Mouse (Mus musculus): ENCODE results near the gene Pxmp2. TPM values are rescaled to one million over a fixed set of nuclear protein-coding genes. Genes with fewer than 3 reads are reported as not detected.

Pxmp2 gene
- total RNA-seq, 1 experiment from 2014 or later: 13.2 TPM

GRCm38 (mm10) chr5:110266941-110267340 lies 19.0 kb downstream of the Pxmp2 start:
- ATAC-seq (replicated peaks in 1 of 2; ENCODE audit: insufficient read depth in 1 of 2, low FRiP score in 2 of 2, low TSS enrichment in 1 of 2, low read depth in 1 of 2, poor library complexity in 2 of 2, severe bottlenecking in 2 of 2): no peak

DNA sequence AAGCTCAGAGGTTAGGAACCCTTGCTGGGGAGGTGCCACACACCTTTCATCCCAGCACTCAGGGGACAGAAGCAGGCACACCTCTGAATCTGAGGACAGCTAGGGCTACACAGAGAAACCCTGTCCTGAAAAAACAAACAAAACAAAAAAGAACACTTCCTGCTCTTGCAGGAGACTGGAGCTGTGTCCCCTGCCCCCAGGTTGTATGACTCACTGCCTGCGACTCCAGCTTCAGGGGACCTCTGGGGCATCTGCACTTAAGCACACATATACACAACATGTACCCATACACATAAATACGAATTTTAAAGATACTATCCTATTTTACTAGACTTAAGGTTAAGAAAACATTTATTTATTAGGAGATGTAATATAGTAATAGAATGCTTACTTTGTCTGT lies 41.9 kb downstream of the Pxmp2 start:
- ATAC-seq (replicated peaks in 1 of 2; ENCODE audit: insufficient read depth in 1 of 2, low FRiP score in 2 of 2, low TSS enrichment in 1 of 2, low read depth in 1 of 2, poor library complexity in 2 of 2, severe bottlenecking in 2 of 2): no peak

GRCm38 (mm10) chr5:110232346-110232745 lies 53.6 kb downstream of the Pxmp2 start:
- ATAC-seq (replicated peaks in 1 of 2; ENCODE audit: insufficient read depth in 1 of 2, low FRiP score in 2 of 2, low TSS enrichment in 1 of 2, low read depth in 1 of 2, poor library complexity in 2 of 2, severe bottlenecking in 2 of 2): peak; percentile 30 to 50; a peak in 2 of 4 replicates

DNA sequence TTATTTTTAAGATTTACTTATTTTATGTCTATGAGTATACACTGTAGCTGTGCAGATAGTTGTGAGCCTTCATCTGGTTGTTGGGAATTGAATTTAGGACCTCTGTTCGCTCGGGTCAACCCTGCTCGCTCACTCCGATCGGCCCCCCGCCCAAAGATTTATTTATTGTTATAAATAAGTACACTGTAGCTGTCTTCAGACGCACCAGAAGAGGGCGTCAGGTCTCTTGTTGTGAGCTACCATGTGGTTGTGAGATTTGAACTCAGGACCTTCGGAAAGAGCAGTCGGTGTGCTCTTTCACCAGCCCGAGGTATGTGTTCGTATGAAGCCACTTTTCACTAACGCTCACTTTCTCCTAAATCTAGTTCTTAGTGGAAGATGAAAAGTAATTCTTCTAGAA lies 54.3 kb downstream of the Pxmp2 start:
- no peak for ATAC-seq (replicated peaks in 1 of 2; ENCODE audit: insufficient read depth in 1 of 2, low FRiP score in 2 of 2, low TSS enrichment in 1 of 2, low read depth in 1 of 2, poor library complexity in 2 of 2, severe bottlenecking in 2 of 2)

- ATAC-seq (replicated peaks in 1 of 2; ENCODE audit: insufficient read depth in 1 of 2, low FRiP score in 2 of 2, low TSS enrichment in 1 of 2, low read depth in 1 of 2, poor library complexity in 2 of 2, severe bottlenecking in 2 of 2): peak; percentile 86 to 94
Observed at GRCm38 (mm10) chr5:110230780-110231461, 55.1 kb downstream of the Pxmp2 start, which contains the start of gene Ankle2. Ankle2 (plus strand) TSS chr5:110231004.

GRCm38 (mm10) chr5:110230401-110230779 lies 55.6 kb downstream of the Pxmp2 start:
- no peak for ATAC-seq (replicated peaks in 1 of 2; ENCODE audit: insufficient read depth in 1 of 2, low FRiP score in 2 of 2, low TSS enrichment in 1 of 2, low read depth in 1 of 2, poor library complexity in 2 of 2, severe bottlenecking in 2 of 2)

GRCm38 (mm10) chr5:110227336-110227883 lies 58.6 kb downstream of the Pxmp2 start:
- no peak for ATAC-seq (replicated peaks in 1 of 2; ENCODE audit: insufficient read depth in 1 of 2, low FRiP score in 2 of 2, low TSS enrichment in 1 of 2, low read depth in 1 of 2, poor library complexity in 2 of 2, severe bottlenecking in 2 of 2)

DNA sequence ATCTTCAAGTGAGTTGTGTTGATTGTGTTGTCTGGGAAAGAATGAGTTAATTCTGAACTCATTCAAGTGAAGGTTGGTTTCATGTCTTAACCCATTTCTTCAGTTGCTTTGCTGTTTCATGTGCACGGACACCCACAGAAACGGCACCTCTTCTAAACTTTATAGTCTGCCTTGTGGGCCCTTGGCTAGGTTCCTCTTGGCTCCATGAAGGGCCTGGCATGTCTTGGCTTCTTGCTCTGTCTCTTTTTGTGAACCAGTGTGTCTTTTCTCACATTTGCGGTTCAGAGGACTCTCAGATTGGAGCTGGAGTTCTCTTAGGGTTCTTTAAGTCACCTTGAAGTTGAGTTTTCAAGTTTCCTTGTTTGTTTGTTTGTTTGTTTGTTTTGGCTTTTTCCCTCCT lies 60.9 kb downstream of the Pxmp2 start:
- ATAC-seq (replicated peaks in 1 of 2; ENCODE audit: insufficient read depth in 1 of 2, low FRiP score in 2 of 2, low TSS enrichment in 1 of 2, low read depth in 1 of 2, poor library complexity in 2 of 2, severe bottlenecking in 2 of 2): no peak

Other genes with a start within 250 kb of the Pxmp2 start
- 1.3 and 4.3 TPM in 2 replicates for gene Gm17655, start 213.7 kb downstream of the Pxmp2 start, total RNA-seq (2017)
- gene Gm35315, start 191.8 kb downstream of the Pxmp2 start, total RNA-seq (2017): 1.5 and 4.4 TPM in 2 replicates
- gene Plcxd1, start 186.2 kb downstream of the Pxmp2 start, total RNA-seq (2017): 0.38 and 0.45 TPM in 2 replicates
- 21.9 and 26.9 TPM in 2 replicates for gene Gtpbp6, start 178.0 kb downstream of the Pxmp2 start, total RNA-seq (2017)
- 12.0 and 16.3 TPM in 2 replicates for gene Zfp605, start 176.1 kb downstream of the Pxmp2 start, total RNA-seq (2017)
- 30.0 and 55.1 TPM in 2 replicates for gene Chfr, start 150.3 kb downstream of the Pxmp2 start, total RNA-seq (2017)
- 19.9 and 21.5 TPM in 2 replicates for gene Golga3, start 109.5 kb downstream of the Pxmp2 start, total RNA-seq (2017)
- gene Ankle2, start 55.2 kb downstream of the Pxmp2 start, total RNA-seq (2017): 62.4 and 93.2 TPM in 2 replicates
- 39.7 and 42.5 TPM in 2 replicates for gene Pgam5, start 16.3 kb downstream of the Pxmp2 start, total RNA-seq (2017)
- 44.5 and 54.7 TPM in 2 replicates for gene Pole, start 120 bp upstream of the Pxmp2 start, total RNA-seq (2017)
- gene P2rx2, start 57.0 kb upstream of the Pxmp2 start, total RNA-seq (2017): 0.65 TPM in 1 of 2 replicates, not detected in the other
- gene Lrcol1, start 58.5 kb upstream of the Pxmp2 start, total RNA-seq (2017): not detected in 2 replicates
- gene Fbrsl1, start 162.3 kb upstream of the Pxmp2 start, total RNA-seq (2017): 16.8 and 20.1 TPM in 2 replicates